21 mouse cellular contexts compared by ENCODE assay signal in the genomic region with DNA sequence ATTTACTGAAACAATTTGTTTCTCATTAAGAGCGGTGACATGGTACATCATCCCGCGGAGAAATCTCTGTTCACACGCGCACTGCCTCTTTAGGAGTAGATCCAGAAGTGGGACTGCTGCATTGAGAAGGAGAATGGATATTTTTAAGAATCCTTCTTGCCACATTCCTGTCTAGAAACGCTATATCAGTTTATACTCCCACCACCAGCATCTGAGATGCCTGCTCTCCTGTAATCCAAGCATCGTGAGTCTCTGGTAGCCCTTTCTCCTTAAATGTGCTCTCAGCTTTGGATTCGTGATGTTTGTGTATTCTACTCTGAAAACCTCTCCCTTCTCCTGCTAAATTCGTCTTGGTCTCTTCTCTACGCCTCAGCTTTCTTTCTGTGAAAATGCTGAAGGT.
A peak's percentile ranks its signal among the peaks of the same experiment; 100 is the strongest.
DNase-seq lines count a peak whose midpoint lies in the region; TF ChIP-seq lines count a peak whose summit lies in the region.
"Had no signal": no experiment of that assay in that cellular context is flagged by ENCODE, and none has a peak within 500 bp of the region (broad histone marks: within the 10 kb centered on the region; RNA-seq: fewer than 3 reads in every experiment).

No protein-coding gene starts in this region.

- no peak for DNase-seq in left cerebral cortex, adult 2 months (ENCODE audit: extremely low spot score in 1 of 2, low spot score in 2 of 2)
- no peak for DNase-seq in left cerebral cortex, adult 11 months (ENCODE audit: low spot score)
- peak; percentile 24 to 64 for DNase-seq in left cerebral cortex, postnatal 14 days (ENCODE audit: low spot score in 2 of 2)
- DNase-seq in left cerebral cortex, postnatal 4 days: no peak
- peak; percentile 65 for DNase-seq in brain, adult 2 months (ENCODE audit: low read depth, low spot score)
- DNase-seq in telencephalon, adult 2 months (ENCODE audit: low read depth, low spot score): peak; percentile 48
- DNase-seq in cerebellum, postnatal 10 days: no peak
- DNase-seq: adrenal gland, adult 2 months; adrenal gland, postnatal 10 days; adrenal gland, postnatal 25 days; cerebellum, adult 11-12 months; cerebellum, adult 2 months; cerebellum, adult 9-10 months; cerebellum, postnatal 14 days; cerebellum, postnatal 36 days; embryo, embryonic 11 days had no signal

- intact Hi-C loops in left cerebral cortex, adult 2 months (cut with DNase I): no loop called here
- intact Hi-C loops in left cerebral cortex, postnatal 14 days (cut with DNase I): no loop called here
- intact Hi-C loops in left cerebral cortex, postnatal 4 days (cut with DNase I): no loop called here

- peak overlapping the region; percentile 21 for H3K4me3 ChIP-seq in left cerebral cortex, adult 2 months
- H3K4me3 ChIP-seq: embryonic facial prominence, embryonic 13.5 days; embryonic facial prominence, embryonic 15.5 days; erythroblast, embryonic 14.5 days; forebrain, embryonic 10.5 days; forebrain, embryonic 12.5 days had no signal

- no peak for TF ChIP-seq CTCF in left cerebral cortex, adult 2 months (IDR thresholded peaks at IDR 0.05)

- peak overlapping the region; percentile 71 for H3K27ac ChIP-seq in left cerebral cortex, adult 2 months
- H3K27ac ChIP-seq: embryonic facial prominence, embryonic 13.5 days; embryonic facial prominence, embryonic 15.5 days; forebrain, embryonic 10.5 days; forebrain, embryonic 12.5 days had no signal

Comparison
In these comparisons a context has a peak if more than half of its experiments do, and no peak if none do; other contexts are left out.
1. DNase-seq: peak in left cerebral cortex, postnatal 14 days (2 of 2), brain, adult 2 months (single experiment) and telencephalon, adult 2 months (single experiment); none in left cerebral cortex, adult 2 months (0 of 2), left cerebral cortex, adult 11 months (single experiment), left cerebral cortex, postnatal 4 days (single experiment) and cerebellum, postnatal 10 days (0 of 2).